Mouse (Mus musculus): ENCODE data around the gene Stk11ip. TPM values are rescaled to one million over a fixed set of nuclear protein-coding genes. Genes with fewer than 3 reads are reported as not detected.
A peak's percentile ranks its signal among the peaks of the same experiment; 100 is the strongest.

The Stk11ip gene
- total and polyA plus RNA-seq, 2 experiments from 2014 or later: 8.3 to 18.4 TPM

DNA sequence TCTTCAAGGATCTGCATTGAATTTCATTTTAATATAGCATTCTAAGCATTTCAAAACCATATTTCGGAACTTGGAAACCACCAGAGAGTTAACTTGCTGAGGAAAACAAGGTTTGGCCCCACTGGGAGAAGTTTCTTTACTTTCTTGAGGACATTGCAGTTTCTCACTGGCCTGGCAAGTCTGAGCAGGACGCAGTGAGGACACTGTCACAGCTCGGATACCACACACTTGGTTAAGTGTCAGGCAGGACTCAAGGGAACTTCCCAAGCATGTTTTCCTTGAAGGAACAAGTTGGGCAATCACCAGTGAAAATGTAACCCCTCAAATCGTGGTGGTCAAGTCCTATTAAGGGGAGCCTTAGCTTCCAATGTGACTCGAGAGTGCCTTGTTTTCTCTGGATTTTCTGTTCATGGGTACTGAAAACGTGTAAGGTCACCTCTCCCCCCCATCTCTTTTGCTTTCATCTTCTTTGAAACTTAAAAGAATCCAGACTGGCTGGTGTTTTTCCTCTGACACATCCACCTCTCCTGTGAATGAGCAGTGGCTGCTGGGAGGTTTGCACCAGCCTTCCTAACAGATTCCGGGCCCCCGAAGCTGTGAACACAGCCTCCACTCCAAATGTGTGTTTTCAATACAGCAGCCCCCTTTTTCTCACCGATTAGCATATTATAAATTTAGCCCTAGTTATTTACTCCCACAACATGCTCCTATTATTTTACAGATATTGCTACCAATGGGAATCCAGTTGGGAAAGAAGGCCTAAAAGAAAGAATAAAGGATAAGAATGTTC, 16.9 kb upstream of the Stk11ip start:
- no peaks in the 10 kb centered on the region for H3K9me3 ChIP-seq (replicated peaks; ENCODE audit: control insufficient read depth, low read length)
- WGBS: 29% methylated on average over 9 of the region's 9 CpGs
- no peak for DNase-seq (ENCODE audit: low spot score)
- peak overlapping the region; percentile 90 for H3K4me2 ChIP-seq (ENCODE audit: low read depth, low read length)
- no peak for ATAC-seq (ENCODE audit: insufficient read depth, low read depth)
- H3K9ac ChIP-seq (replicated peaks; ENCODE audit: low read depth, low read length): peak overlapping the region; percentile 97
- peaks cover 38% of the 10 kb centered on the region for H3K36me3 ChIP-seq (replicated peaks; ENCODE audit: control insufficient read depth, insufficient read depth, low read length)
- H3K27me3 ChIP-seq (ENCODE audit: control insufficient read depth, insufficient read depth, low read length): no peaks in the 10 kb centered on the region
- TF ChIP-seq EP300 (IDR thresholded peaks at IDR 0.05; ENCODE audit: low read depth) (no peak), CTCF (IDR thresholded peaks at IDR 0.05; ENCODE audit: low read depth) (no peak)
- peak overlapping the region; percentile 98 for H3K27ac ChIP-seq (ENCODE audit: low read depth)
- peak overlapping the region; percentile 82 for H3K4me3 ChIP-seq (ENCODE audit: low read depth, low read length)
- peaks cover 36% of the 10 kb centered on the region for H3K4me1 ChIP-seq (ENCODE audit: control insufficient read depth, insufficient read depth)

DNA sequence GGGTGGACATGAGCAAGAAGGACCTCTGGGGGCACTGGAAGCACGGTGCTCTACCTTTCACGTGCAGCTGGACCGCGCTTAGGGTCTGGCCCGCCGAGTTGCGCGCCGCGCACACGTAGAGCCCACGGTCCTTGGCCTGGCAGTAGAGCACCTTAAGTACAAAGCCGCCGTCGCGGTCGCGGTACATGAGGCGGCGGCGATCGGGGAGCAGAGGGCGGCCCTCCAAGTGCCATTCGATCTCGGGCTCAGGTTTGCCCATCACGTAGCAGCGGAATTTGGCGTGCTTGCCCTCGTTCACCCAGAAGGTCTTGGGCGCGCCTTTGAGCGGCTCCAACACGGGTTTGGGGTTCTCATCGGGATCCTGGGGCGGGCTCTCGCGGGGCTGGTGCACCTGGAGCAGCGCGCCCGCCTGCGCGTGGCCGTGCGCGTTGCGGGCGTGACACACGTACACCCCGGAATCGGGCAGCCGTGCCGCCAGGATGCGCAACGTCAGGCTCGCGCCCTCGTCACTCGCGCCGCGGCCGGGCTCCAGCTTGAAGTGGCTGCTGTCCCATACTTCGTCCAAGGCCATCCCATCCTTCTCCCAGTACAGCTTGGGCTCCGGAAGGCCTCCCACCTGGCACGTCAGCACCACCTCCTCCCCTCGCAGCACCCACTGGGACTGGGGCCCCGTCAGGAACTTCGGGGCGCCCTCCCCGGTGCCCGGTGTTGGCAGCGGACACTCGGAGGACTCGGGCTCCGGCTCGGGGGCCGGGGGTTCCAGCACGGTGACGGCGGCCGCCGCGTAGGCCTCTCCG, 16.0 kb upstream of the Stk11ip start:
- H3K4me1 ChIP-seq (ENCODE audit: control insufficient read depth, insufficient read depth): peaks cover 45% of the 10 kb centered on the region
- peak overlapping the region; percentile 82 for H3K4me3 ChIP-seq (ENCODE audit: low read depth, low read length)
- WGBS: under 1% methylated on average over 81 of the region's 84 CpGs
- peak; percentile 56 for DNase-seq (ENCODE audit: low spot score)
- ATAC-seq (ENCODE audit: insufficient read depth, low read depth): peak; percentile 49
- no peaks in the 10 kb centered on the region for H3K9me3 ChIP-seq (replicated peaks; ENCODE audit: control insufficient read depth, low read length)
- no peaks in the 10 kb centered on the region for H3K27me3 ChIP-seq (ENCODE audit: control insufficient read depth, insufficient read depth, low read length)
- TF ChIP-seq EP300 (IDR thresholded peaks at IDR 0.05; ENCODE audit: low read depth) (no peak), CTCF (IDR thresholded peaks at IDR 0.05; ENCODE audit: low read depth) (no peak; the same call in 1 of the 2 replicates)
- H3K9ac ChIP-seq (replicated peaks; ENCODE audit: low read depth, low read length): peak overlapping the region; percentile 97
- peak overlapping the region; percentile 90 for H3K4me2 ChIP-seq (ENCODE audit: low read depth, low read length)
- peak overlapping the region; percentile 98 for H3K27ac ChIP-seq (ENCODE audit: low read depth)
- H3K36me3 ChIP-seq (replicated peaks; ENCODE audit: control insufficient read depth, insufficient read depth, low read length): peaks cover 29% of the 10 kb centered on the region

DNA sequence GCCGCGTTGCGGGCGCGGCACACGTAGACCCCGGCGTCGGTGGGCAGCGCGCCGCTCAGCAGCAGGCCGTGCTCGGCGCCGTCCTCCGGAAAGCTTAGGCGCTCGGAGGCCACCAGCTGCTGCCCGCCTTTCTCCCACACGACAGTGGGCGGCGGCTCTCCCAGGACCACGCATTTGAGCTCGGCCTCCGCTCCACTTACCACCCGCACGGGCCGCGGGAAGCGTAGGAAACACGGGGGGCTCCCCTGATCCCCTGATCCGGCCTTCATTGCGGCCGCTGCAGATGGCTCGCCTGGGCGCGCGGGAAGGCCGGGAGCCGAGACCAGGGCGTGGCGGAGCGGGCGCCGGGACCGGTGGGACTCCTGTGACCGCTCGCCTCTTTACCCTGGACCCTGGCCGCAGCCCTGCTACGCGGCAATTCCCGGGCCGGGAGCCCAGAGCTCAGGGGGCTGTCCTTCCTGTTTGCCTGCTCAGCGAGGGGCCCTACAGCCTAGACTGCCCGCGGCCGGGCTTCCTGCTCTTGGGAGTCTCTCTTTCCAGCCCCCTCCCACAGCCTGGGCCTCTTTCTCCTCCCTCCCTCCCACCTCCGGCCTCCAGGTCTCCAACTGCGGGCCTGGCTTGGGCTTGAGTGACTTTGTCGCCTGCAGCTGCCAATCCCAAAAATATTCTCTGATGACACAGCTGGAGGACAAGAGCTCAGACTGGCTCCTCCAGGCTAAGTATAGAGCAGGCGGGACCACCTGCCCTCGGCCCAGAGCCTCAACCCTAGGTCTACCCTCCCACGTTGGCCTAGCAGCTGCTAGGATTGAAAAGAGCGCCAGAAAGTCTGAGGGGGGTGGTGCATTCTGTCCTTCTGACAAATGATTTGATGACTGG, 15.1 kb upstream of the Stk11ip start, which contains the start of gene Obsl1:
Gene Obsl1, minus strand, starts transcription at position 497 of the 876 bp plus-strand sequence.
- Histone ChIP-seq H3K27me3 (ENCODE audit: control insufficient read depth, insufficient read depth, low read length) (no peaks in the 10 kb centered on the region), H3K4me1 (ENCODE audit: control insufficient read depth, insufficient read depth) (peaks cover 53% of the 10 kb centered on the region), H3K27ac (ENCODE audit: low read depth) (peak within 1 kb of the TSS; percentile 98), H3K9ac (replicated peaks; ENCODE audit: low read depth, low read length) (peak within 1 kb of the TSS; percentile 97), H3K36me3 (replicated peaks; ENCODE audit: control insufficient read depth, insufficient read depth, low read length) (peaks cover 21% of the 10 kb centered on the region), H3K4me3 (ENCODE audit: low read depth, low read length) (peak within 1 kb of the TSS; percentile 82), H3K4me2 (ENCODE audit: low read depth, low read length) (peak within 1 kb of the TSS; percentile 90), H3K9me3 (replicated peaks; ENCODE audit: control insufficient read depth, low read length) (no peaks in the 10 kb centered on the region)
- under 1% methylated on average over 65 of the region's 65 CpGs for WGBS
- TF ChIP-seq EP300 (IDR thresholded peaks at IDR 0.05; ENCODE audit: low read depth) (peak; percentile 79), CTCF (IDR thresholded peaks at IDR 0.05; ENCODE audit: low read depth) (no peak)
- DNase-seq (ENCODE audit: low spot score): peak; percentile 93
- ATAC-seq (ENCODE audit: insufficient read depth, low read depth): peak; percentile 87

DNA sequence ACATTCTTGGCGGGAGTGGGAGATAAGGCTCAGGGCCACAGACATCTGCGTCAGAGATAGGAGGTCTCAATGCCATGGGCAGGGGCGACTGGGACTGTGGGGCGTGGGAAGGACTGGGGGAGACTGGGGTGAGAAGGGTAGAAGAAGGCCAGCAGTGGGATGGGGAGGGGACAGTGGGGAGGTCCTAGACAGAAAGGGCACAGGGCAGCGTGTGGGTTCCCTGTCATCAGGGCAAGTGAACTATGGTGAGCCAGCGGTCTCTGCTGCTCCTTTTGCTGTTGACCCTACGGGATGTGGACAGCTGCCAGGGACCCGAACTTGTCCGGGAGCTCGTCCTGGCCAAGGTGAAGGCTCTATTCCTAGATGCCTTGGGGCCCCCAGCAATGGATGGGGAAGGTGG, 14.3 kb upstream of the Stk11ip start, which contains the start of gene Inha:
Gene Inha, plus strand, starts transcription at position 72 of the 400 bp plus-strand sequence.
- no peak for TF ChIP-seq EP300 (IDR thresholded peaks at IDR 0.05; ENCODE audit: low read depth)
- no peak for TF ChIP-seq CTCF (IDR thresholded peaks at IDR 0.05; ENCODE audit: low read depth)
- no peak for ATAC-seq (ENCODE audit: insufficient read depth, low read depth)
- no peak for DNase-seq (ENCODE audit: low spot score)

DNA sequence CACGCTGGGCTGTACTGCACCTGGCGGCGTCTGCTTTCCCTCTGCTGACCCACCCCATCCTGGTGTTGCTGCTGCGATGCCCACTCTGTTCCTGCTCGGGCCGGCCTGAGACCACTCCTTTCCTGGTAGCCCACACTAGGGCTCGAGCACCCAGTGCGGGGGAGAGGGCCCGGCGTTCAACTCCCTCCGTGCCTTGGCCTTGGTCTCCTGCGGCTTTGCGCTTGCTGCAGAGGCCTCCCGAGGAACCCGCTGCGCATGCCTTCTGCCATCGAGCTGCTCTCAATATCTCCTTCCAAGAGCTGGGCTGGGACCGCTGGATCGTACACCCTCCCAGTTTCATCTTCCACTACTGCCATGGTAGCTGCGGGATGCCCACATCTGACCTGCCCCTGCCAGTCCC, 11.7 kb upstream of the Stk11ip start:
- Histone ChIP-seq H3K9ac (replicated peaks; ENCODE audit: low read depth, low read length) (no peak overlapping the region), H3K27me3 (ENCODE audit: control insufficient read depth, insufficient read depth, low read length) (no peaks in the 10 kb centered on the region), H3K9me3 (replicated peaks; ENCODE audit: control insufficient read depth, low read length) (no peaks in the 10 kb centered on the region), H3K36me3 (replicated peaks; ENCODE audit: control insufficient read depth, insufficient read depth, low read length) (no peaks in the 10 kb centered on the region), H3K4me3 (ENCODE audit: low read depth, low read length) (no peak overlapping the region), H3K4me2 (ENCODE audit: low read depth, low read length) (no peak overlapping the region), H3K27ac (ENCODE audit: low read depth) (peak overlapping the region; percentile 87), H3K4me1 (ENCODE audit: control insufficient read depth, insufficient read depth) (peaks cover 53% of the 10 kb centered on the region)
- ATAC-seq (ENCODE audit: insufficient read depth, low read depth) (no peak), DNase-seq (ENCODE audit: low spot score) (no peak)
- no peak for TF ChIP-seq CTCF (IDR thresholded peaks at IDR 0.05; ENCODE audit: low read depth)
- no peak for TF ChIP-seq EP300 (IDR thresholded peaks at IDR 0.05; ENCODE audit: low read depth)
- WGBS: 57% methylated on average over 20 of the region's 20 CpGs

More for the DNA sequence above, 14.3 kb upstream of the Stk11ip start, which contains the start of gene Inha:
- no peaks in the 10 kb centered on the region for H3K27me3 ChIP-seq (ENCODE audit: control insufficient read depth, insufficient read depth, low read length)
- H3K4me1 ChIP-seq (ENCODE audit: control insufficient read depth, insufficient read depth): peaks cover 61% of the 10 kb centered on the region
- peak within 1 kb of the TSS; percentile 97 for H3K9ac ChIP-seq (replicated peaks; ENCODE audit: low read depth, low read length)
- peak within 1 kb of the TSS; percentile 98 for H3K27ac ChIP-seq (ENCODE audit: low read depth)
- 17% methylated on average over 10 of the region's 10 CpGs for WGBS
- H3K9me3 ChIP-seq (replicated peaks; ENCODE audit: control insufficient read depth, low read length): no peaks in the 10 kb centered on the region
- H3K36me3 ChIP-seq (replicated peaks; ENCODE audit: control insufficient read depth, insufficient read depth, low read length): peaks cover 13% of the 10 kb centered on the region
- peak within 1 kb of the TSS; percentile 90 for H3K4me2 ChIP-seq (ENCODE audit: low read depth, low read length)
- peak within 1 kb of the TSS; percentile 82 for H3K4me3 ChIP-seq (ENCODE audit: low read depth, low read length)

All from heart, postnatal 0 days (tissue).